Mouse (Mus musculus): Measurements from ENCODE around the gene Igf2bp3. TPM values are rescaled to one million over a fixed set of nuclear protein-coding genes. Genes with fewer than 3 reads are reported as not detected.
A peak's percentile ranks its signal among the peaks of the same experiment; 100 is the strongest.

Gene Igf2bp3
- polyA plus RNA-seq, 1 experiment from 2014 or later, result 40.9 TPM

DNA sequence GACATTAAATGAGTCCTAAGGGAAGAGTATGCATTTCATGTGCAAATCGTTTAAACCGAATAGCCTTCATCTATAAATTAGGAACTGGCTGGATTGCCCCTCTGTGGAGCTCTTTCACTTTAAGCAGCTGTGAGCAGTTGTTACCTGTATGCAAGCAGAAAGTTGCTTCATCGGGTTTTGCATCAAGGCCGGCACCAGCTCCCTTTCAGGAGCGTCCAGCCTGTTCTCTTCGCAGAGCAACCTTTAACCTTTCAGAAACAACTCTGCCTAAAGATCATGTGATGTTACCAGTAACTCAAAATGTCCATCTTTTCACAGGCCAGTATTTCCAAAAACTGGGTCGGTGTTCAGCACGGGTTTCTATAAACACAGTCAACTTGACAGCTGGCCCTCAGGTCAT, 167.8 kb downstream of the Igf2bp3 start:
- no peak overlapping the region for H3K9ac ChIP-seq
- no peaks in the 10 kb centered on the region for H3K9me3 ChIP-seq
- no peak overlapping the region for H3K27ac ChIP-seq (replicated peaks)
- H3K27me3 ChIP-seq, result no peaks in the 10 kb centered on the region
- no peak overlapping the region for H3K4me2 ChIP-seq
- H3K36me3 ChIP-seq, result no peaks in the 10 kb centered on the region
- ATAC-seq (ENCODE audit: low read depth), result no peak
- H3K4me1 ChIP-seq (replicated peaks), result no peaks in the 10 kb centered on the region
- no peak overlapping the region for H3K4me3 ChIP-seq
- 74% methylated on average over 8 of the region's 8 CpGs for WGBS

DNA sequence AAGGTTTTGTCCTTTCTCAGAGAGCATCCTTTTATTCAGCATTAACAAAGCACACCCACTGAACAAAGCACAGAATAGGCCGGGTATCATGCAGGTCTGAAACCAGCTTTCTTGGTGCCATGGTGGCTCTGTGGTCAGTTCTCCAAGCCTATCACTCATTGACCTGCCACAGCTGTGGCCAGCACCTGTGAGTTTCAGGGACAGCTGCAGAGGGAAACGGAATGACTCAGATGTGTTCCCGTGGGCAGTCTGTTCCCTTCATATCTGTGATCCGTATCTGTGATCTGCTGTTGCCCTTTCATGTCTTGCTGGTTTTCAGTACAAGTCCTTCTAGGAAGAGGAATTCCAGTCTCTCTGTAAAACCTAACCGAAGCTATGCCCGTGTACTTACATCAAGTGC, 168.3 kb downstream of the Igf2bp3 start:
- H3K4me3 ChIP-seq, result no peak overlapping the region
- 69% methylated on average over 6 of the region's 6 CpGs for WGBS
- no peaks in the 10 kb centered on the region for H3K9me3 ChIP-seq
- no peak overlapping the region for H3K9ac ChIP-seq
- H3K4me2 ChIP-seq, result no peak overlapping the region
- no peaks in the 10 kb centered on the region for H3K36me3 ChIP-seq
- no peaks in the 10 kb centered on the region for H3K4me1 ChIP-seq (replicated peaks)
- H3K27ac ChIP-seq (replicated peaks), result no peak overlapping the region
- no peak for ATAC-seq (ENCODE audit: low read depth)
- H3K27me3 ChIP-seq, result no peaks in the 10 kb centered on the region

DNA sequence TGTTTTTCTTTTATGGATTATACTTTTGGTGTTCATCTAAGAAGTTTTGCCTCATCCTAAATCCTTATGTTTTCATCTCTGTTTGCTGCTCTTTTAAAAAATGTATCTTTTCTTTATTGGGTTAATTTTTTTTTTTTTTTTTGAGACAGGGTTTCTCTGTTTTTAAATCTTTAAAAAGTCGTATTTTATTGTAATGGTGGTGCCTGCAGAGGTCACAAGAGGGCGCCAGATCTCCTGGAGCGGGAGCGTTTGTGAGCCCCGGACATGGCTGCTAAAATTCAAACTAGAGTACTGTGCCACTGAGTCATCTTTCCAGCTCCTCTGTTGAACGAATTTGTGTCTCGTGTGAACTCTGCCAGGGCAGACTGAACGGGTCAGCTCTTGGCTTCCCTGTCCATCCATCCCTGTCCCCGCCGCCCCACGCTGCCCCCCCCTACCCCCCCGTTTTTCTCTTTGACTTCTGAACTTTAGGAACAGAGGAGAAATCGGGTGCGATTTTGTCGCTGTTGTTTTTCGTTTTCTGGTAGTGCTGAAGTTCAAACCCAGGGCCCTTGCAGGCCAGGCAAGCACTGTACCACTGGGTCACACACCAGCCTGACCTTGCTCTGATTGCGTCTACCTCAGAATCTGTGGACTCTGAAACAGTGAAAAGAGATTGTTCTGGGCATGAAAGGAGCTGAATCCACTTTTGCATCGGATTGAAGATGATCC, 175.1 kb downstream of the Igf2bp3 start:
- WGBS, result 16% methylated on average over 18 of the region's 18 CpGs
- peak; percentile 61; the same call in 1 of the 2 replicates for ATAC-seq (ENCODE audit: low read depth)
- H3K27me3 ChIP-seq, result peaks cover 13% of the 10 kb centered on the region

DNA sequence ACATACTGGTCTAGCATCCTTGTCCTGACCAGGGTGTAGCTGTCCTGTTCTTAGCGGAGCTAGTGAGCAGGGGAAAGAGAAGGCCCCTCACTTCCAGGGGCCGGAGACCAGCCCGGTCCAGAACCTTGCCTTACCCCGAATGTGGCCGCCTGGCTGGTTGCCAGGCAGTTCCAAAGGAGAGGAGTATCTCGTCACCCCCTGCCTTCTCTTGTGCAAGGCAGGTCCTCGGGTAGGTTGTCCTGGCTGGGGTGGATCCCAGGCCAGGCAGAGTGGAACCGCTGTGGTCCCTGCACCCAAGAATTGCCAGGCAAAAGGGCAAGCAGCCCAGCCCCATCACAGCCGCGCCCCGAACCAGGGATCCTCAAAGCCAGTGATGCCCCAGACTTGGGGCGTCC, 177.5 kb downstream of the Igf2bp3 start:
- no peaks in the 10 kb centered on the region for H3K9me3 ChIP-seq
- H3K36me3 ChIP-seq, result no peaks in the 10 kb centered on the region
- no peak overlapping the region for H3K4me2 ChIP-seq
- 0 out of 2 replicates have a peak, but pooled peaks cover 4% of the 10 kb centered on the region for H3K4me1 ChIP-seq (replicated peaks)
- no peak for ATAC-seq (ENCODE audit: low read depth)
- H3K27ac ChIP-seq (replicated peaks), result no peak overlapping the region
- no peak overlapping the region for H3K9ac ChIP-seq
- peaks cover 13% of the 10 kb centered on the region for H3K27me3 ChIP-seq
- no peak overlapping the region for H3K4me3 ChIP-seq
- 71% methylated on average over 12 of the region's 12 CpGs for WGBS

More for the DNA sequence above, 175.1 kb downstream of the Igf2bp3 start:
- Histone ChIP-seq H3K27ac (replicated peaks) (no peak overlapping the region), H3K4me1 (replicated peaks) (0 out of 2 replicates have a peak, but pooled peaks cover 4% of the 10 kb centered on the region), H3K4me3 (peak overlapping the region; percentile 26; the same call in 1 of the 2 replicates), H3K4me2 (peak overlapping the region; percentile 47), H3K36me3 (no peaks in the 10 kb centered on the region), H3K9me3 (no peaks in the 10 kb centered on the region), H3K9ac (peak overlapping the region; percentile 58; the same call in 1 of the 2 replicates)

DNA sequence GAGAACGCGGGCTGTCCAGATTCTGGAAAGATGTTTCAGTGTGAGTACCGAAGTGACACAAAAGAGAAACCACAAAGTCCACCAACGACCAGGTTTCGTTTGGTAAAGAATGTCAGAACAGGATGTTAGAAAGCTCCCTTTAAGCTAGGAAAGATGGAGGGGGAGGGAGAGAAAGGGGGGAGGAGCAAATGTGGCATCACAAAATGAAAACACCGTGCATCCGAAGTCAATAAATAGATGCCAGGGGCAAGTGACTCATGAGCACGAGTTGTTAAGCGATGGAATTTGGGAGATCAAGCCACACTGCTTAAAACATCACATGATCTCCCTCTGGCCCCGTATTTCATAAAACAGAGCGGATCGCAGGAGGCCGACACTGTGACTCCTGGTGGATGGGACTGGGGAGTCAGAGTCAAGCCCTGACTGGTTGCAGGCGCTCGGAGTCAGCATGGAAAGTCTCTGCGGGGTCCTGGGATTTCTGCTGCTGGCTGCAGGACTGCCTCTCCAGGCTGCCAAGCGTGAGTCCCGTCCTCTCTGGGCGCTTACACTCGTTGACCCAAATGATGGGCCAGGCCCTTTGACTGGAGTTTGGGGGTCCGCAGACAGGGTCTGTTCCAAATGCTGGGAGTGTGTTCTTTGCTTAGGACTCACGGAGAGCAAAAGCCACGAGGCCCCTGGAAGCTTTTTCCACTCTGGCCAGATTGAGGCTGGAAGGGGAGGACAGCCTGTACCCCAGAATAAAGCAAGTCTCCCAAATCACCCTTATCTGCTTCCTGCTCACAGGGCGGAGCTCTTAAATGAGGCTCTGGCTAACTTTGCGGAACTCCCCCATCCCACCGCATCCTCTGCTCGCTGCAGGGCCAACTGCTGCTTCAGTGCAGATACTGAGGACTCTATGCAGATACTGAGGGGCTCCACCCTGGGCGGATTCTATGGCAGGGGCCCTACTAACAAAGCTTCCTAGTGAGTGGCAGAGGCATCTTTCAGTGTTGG, 178.2 kb downstream of the Igf2bp3 start, which contains the start of gene Gpnmb:
Gpnmb (plus strand) TSS at position 272 of the 993 bp plus-strand sequence.
- 49% methylated on average over 28 of the region's 28 CpGs for WGBS
- Histone ChIP-seq H3K4me2 (peak within 1 kb of the TSS; percentile 23; the same call in 1 of the 2 replicates), H3K9ac (no peak within 1 kb of the TSS), H3K36me3 (no peaks in the 10 kb centered on the region), H3K27me3 (peaks cover 13% of the 10 kb centered on the region), H3K27ac (replicated peaks) (no peak within 1 kb of the TSS), H3K9me3 (no peaks in the 10 kb centered on the region), H3K4me3 (no peak within 1 kb of the TSS), H3K4me1 (replicated peaks) (0 out of 2 replicates have a peak, but pooled peaks cover 4% of the 10 kb centered on the region)
- ATAC-seq (ENCODE audit: low read depth), result no peak

Other genes starting within 250 kb of the Igf2bp3 start
- not detected in 2 replicates for gene Doxl2, start 240.0 kb downstream of the Igf2bp3 start, polyA plus RNA-seq (2015; fragmentation: Nextera tagmentation; extraction: Ambion mirVana)
- not detected in 2 replicates for gene Svs1, start 228.1 kb downstream of the Igf2bp3 start, polyA plus RNA-seq (2015; fragmentation: Nextera tagmentation; extraction: Ambion mirVana)
- 0.31 and 0.74 TPM in 2 replicates for gene Gpnmb, start 178.4 kb downstream of the Igf2bp3 start, polyA plus RNA-seq (2015; fragmentation: Nextera tagmentation; extraction: Ambion mirVana)
- 70.2 and 73.9 TPM in 2 replicates for gene Malsu1, start 141.2 kb downstream of the Igf2bp3 start, polyA plus RNA-seq (2015; fragmentation: Nextera tagmentation; extraction: Ambion mirVana)
- 140 and 154 TPM in 2 replicates for gene Tra2a, start 49.1 kb upstream of the Igf2bp3 start, polyA plus RNA-seq (2015; fragmentation: Nextera tagmentation; extraction: Ambion mirVana)
- gene Ccdc126, start 104.3 kb upstream of the Igf2bp3 start, polyA plus RNA-seq (2015; fragmentation: Nextera tagmentation; extraction: Ambion mirVana), result 8.8 and 11.6 TPM in 2 replicates
- 3.2 and 5.9 TPM in 2 replicates for gene Fam221a, start 152.8 kb upstream of the Igf2bp3 start, polyA plus RNA-seq (2015; fragmentation: Nextera tagmentation; extraction: Ambion mirVana)
- gene Stk31, start 180.6 kb upstream of the Igf2bp3 start, polyA plus RNA-seq (2015; fragmentation: Nextera tagmentation; extraction: Ambion mirVana), result not detected in 2 replicates

All from neural tube, embryonic 13.5 days (tissue).